Mouse (Mus musculus) hindbrain, embryonic 13.5 days (tissue): ENCODE results near the gene Guca1a. TPM values are rescaled to one million over a fixed set of nuclear protein-coding genes. Genes with fewer than 3 reads are reported as not detected.
A peak's percentile ranks its signal among the peaks of the same experiment; 100 is the strongest.

Experiments used
- ATAC-seq: fragments of 200-750 bp; cut with Nextera tagmentation; 2 replicates; pipeline ENCODE4 v1.8.0; 2017; ENCODE audit warnings: moderate TSS enrichment; ENCODE audit not compliant: low FRiP score
- H3K27ac ChIP-seq: fragments of 300-500 bp; sonication (generic); 2 replicates; pipeline ENCODE4 v1.5.1; 2015; ENCODE audit warnings: inconsistent platforms, mild to moderate bottlenecking, moderate library complexity
- H3K27me3 ChIP-seq: fragments of 300-500 bp; sonication (generic); 2 replicates; pipeline ENCODE4 v1.6.1; 2015; ENCODE audit warnings: mild to moderate bottlenecking, inconsistent platforms
- H3K36me3 ChIP-seq: fragments of 300-500 bp; sonication (generic); 2 replicates; pipeline ENCODE4 v1.6.1; 2015; ENCODE audit warnings: mild to moderate bottlenecking, inconsistent platforms
- H3K4me1 ChIP-seq: fragments of 300-500 bp; sonication (generic); replicated peaks from 2 replicates; pipeline ENCODE4 v1.6.1; 2015; ENCODE audit warnings: inconsistent platforms
- H3K4me2 ChIP-seq: fragments of 300-500 bp; sonication (generic); 2 replicates; pipeline ENCODE4 v1.6.1; 2015; ENCODE audit warnings: inconsistent platforms, mild to moderate bottlenecking, moderate library complexity
- H3K4me3 ChIP-seq: fragments of 300-500 bp; sonication (generic); 2 replicates; pipeline ENCODE4 v1.5.1; 2015; ENCODE audit warnings: mild to moderate bottlenecking, inconsistent platforms
- H3K9ac ChIP-seq: fragments of 300-500 bp; sonication (generic); 2 replicates; pipeline ENCODE4 v1.6.1; 2015; ENCODE audit warnings: mild to moderate bottlenecking, inconsistent platforms
- H3K9me3 ChIP-seq: fragments of 300-500 bp; sonication (generic); 2 replicates; pipeline ENCODE4 v1.6.1; 2016; ENCODE audit warnings: inconsistent platforms
- WGBS: fragments of 180-500 bp; shearing (Covaris S2); methylation state at CpG from one replicate; pipeline ENCODE4 v1.1.7; 2015; 5-methylcytosine and 5-hydroxymethylcytosine counted together
- polyA plus RNA-seq: library from polyadenylated mRNA; unstranded; fragments of >200 nt; fragmentation: Nextera tagmentation; extraction: Ambion mirVana; gene quantifications from 2 replicates; pipeline ENCODE4 v1.2.1, GENCODE M21; 2015

Guca1a gene
- polyA plus RNA-seq, 1 experiment from 2014 or later = 0.65 TPM

DNA sequence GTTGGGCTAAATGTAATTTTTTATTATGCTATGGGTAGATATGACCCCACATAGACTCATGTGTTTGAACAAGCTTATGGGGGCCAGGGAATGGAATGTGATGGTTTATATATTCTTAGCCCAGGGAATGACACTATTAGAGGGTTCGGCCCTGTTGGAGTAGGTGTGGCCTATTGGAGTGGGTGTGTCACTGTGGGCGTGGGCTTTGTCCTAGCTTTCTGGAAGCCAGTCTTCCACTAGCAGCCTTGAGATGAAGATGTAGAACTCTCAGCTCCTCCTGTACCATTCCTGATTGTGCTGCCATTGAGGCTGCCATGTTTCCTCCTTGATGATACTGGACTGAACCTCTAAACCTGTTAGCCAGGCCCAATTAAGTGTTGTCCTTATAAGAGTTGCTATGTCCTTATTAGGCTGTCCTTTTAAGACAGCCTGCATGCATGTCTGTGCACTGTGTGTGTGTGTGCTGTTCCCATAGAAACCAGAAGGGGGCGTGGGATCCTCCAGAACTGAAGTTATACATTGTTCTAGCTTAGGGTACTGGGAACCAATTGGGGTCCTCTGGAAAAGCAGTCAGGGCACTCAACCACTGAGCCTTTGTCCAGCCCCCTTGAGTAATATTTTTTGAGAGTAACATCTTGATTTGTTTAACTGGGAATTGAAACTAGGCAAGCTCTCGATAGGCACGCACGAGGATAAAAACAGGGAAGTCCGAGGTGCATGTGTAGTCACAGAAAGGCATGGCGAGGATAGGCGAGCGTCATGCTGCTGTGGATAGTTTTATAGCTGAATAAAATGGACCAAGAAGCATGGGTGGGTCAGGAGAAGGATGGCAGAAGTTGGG, 7.6 kb upstream of the Guca1a start:
- Histone ChIP-seq H3K9ac (no peak overlapping the region), H3K4me2 (no peak overlapping the region), H3K4me1 (peaks cover 7% of the 10 kb centered on the region), H3K9me3 (no peaks in the 10 kb centered on the region), H3K27me3 (peaks cover 62% of the 10 kb centered on the region), H3K27ac (no peak overlapping the region), H3K36me3 (no peaks in the 10 kb centered on the region), H3K4me3 (no peak overlapping the region)
- 68% methylated on average over 10 of the region's 10 CpGs for WGBS
- ATAC-seq = no peak

DNA sequence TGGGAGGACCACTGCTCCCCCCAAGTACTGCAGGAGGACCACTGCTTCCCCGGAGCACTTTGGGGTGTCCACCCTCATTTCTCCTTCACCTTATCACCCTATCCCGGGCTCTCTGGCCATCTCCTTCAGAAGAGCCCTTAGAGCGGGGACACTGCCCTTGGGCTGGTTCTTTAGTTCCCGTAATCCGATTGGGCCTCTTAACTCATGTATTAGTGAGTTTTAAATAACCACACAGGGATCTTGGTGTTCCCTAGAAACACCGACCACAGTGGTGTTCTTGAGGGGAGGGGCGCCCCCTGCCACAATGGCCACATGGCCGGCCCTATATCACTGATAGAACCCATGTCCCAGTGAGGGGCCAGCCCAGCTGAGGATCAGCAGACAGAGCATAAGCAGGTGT, 1.3 kb downstream of the Guca1a start:
- 88% methylated on average over 8 of the region's 8 CpGs for WGBS
- no peaks in the 10 kb centered on the region for H3K36me3 ChIP-seq
- no peaks in the 10 kb centered on the region for H3K9me3 ChIP-seq
- H3K4me2 ChIP-seq = no peak overlapping the region
- H3K4me3 ChIP-seq = no peak overlapping the region
- no peak overlapping the region for H3K9ac ChIP-seq
- H3K27ac ChIP-seq = no peak overlapping the region
- ATAC-seq = no peak
- peaks cover 35% of the 10 kb centered on the region for H3K27me3 ChIP-seq
- peaks cover 14% of the 10 kb centered on the region for H3K4me1 ChIP-seq

DNA sequence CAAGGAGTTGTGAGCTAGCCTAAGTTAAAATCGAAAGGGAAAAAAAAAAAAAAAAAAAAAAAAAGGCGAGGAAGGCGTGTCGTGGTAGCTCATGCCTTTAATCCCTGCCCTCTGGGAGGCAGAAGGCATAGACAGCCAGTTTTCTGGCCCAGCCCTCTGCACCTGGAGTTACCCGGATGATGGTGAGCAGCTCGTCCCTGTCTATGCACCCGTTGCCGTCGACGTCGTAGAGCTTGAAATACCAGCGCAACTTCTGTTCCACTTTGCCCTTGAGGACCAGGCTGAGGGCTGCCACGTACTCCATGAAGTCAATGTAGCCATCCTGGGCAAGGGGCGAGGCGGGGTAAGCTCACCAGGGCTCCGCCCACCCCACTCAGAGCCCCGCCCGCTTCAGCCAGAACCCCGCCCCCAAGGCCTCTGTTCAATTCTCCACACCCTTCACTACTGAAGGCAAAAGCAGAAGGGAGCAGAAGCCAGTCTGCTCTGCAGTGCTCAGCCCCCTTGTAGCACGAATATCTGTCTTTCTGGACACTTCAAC, 4.9 kb downstream of the Guca1a start:
- H3K4me2 ChIP-seq = peak overlapping the region; percentile 44
- H3K27ac ChIP-seq = no peak overlapping the region
- peak overlapping the region; percentile 20 for H3K4me3 ChIP-seq
- H3K36me3 ChIP-seq = no peaks in the 10 kb centered on the region
- ATAC-seq = peak; percentile 61; the same call in 1 of the 2 replicates
- peaks cover 42% of the 10 kb centered on the region for H3K27me3 ChIP-seq
- H3K9ac ChIP-seq = no peak overlapping the region
- 6% methylated on average over 19 of the region's 20 CpGs for WGBS
- H3K4me1 ChIP-seq = peaks cover 14% of the 10 kb centered on the region
- no peaks in the 10 kb centered on the region for H3K9me3 ChIP-seq

DNA sequence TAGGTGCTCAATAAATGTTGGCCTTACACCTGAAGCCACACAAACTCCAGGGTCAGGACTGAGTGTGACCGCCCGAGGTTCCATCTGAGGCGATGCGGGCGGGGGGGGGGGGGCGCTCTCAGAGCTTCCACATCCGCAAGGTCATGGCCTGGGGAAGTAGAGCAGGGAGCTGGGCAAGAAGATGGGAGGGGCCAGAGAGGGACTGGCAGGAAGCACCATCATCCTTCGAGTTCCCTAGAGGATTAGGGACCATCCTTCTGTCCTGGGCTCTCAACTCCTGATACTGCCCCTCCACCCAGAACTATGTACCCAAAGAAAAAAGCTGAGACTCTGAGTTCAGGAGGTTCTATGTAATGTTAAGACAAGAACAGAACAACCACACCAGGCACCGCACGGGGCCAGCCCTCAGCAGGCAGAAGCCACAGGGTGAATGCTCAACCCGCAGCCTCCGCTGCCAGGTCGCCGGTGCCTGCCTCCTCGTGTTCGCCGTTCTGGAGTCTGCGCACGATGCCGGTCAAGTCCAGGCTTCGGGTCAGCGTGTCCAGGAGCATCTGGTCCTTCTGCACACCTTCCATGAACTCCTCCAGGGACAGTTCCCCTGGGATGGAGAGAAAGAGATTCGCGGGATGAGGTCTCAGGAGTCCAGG, 6.0 kb downstream of the Guca1a start:
- Histone ChIP-seq H3K4me3 (peak overlapping the region; percentile 18; the same call in 1 of the 2 replicates), H3K27me3 (peaks cover 42% of the 10 kb centered on the region), H3K27ac (no peak overlapping the region), H3K9ac (peak overlapping the region; percentile 53), H3K4me2 (peak overlapping the region; percentile 44), H3K36me3 (no peaks in the 10 kb centered on the region), H3K9me3 (no peaks in the 10 kb centered on the region), H3K4me1 (peaks cover 14% of the 10 kb centered on the region)
- no peak; the same call in 1 of the 2 replicates for ATAC-seq
- 25% methylated on average over 24 of the region's 24 CpGs for WGBS

DNA sequence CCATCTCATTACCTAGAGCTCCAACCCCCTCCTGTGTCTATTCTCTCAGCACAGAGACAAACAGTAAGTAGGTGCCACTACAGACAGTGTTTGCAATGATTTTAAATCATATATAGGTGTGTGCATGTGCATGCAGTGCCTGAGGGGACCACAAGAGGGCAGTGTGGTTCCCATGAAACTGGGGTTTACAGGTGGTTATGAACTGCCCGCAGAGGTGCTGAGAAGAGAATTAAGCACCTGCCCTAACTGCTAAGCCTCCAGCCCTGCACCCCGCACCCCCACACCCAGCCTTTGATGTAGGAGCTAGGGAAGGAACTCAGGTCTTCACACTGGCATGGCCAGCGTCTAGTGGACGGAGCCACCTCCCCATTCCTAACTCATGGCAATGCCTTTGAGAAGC, 13.7 kb downstream of the Guca1a start:
- H3K9ac ChIP-seq = no peak overlapping the region
- H3K27ac ChIP-seq = no peak overlapping the region
- H3K4me3 ChIP-seq = no peak overlapping the region
- WGBS = 67% methylated on average over 4 of the region's 4 CpGs
- peaks cover 16% of the 10 kb centered on the region for H3K36me3 ChIP-seq
- ATAC-seq = no peak
- H3K4me2 ChIP-seq = no peak overlapping the region
- H3K9me3 ChIP-seq = no peaks in the 10 kb centered on the region
- no peaks in the 10 kb centered on the region for H3K27me3 ChIP-seq
- H3K4me1 ChIP-seq = no peaks in the 10 kb centered on the region

DNA sequence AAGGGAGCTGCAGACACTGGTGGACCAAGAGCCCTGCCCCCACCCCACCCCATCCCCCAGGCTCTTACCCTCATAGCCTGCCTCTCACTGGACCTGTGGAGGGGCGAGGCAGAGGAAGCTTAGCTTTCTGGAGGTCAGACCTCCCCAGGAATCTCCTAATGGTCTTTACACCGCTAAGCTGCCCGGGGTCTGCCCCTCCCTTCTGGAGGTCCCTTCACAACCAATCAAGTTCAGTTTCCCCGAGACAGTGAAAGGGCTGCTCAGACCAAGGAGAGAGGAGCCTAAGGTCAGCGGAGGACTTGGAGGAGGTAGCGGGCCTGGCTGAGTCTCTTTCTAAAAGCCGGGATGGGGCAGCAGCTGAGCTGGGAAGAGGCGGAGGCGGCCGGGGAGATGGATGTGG, 15.2 kb downstream of the Guca1a start, which contains the start of gene Guca1b:
TSS of gene Guca1b (plus strand) at position 249 of the 400 bp plus-strand sequence.
- WGBS = 41% methylated on average over 10 of the region's 10 CpGs
- no peak for ATAC-seq
- Histone ChIP-seq H3K36me3 (peaks cover 27% of the 10 kb centered on the region), H3K4me2 (no peak within 1 kb of the TSS), H3K4me3 (no peak within 1 kb of the TSS), H3K27ac (no peak within 1 kb of the TSS), H3K9ac (no peak within 1 kb of the TSS), H3K4me1 (no peaks in the 10 kb centered on the region), H3K9me3 (no peaks in the 10 kb centered on the region), H3K27me3 (no peaks in the 10 kb centered on the region)

DNA sequence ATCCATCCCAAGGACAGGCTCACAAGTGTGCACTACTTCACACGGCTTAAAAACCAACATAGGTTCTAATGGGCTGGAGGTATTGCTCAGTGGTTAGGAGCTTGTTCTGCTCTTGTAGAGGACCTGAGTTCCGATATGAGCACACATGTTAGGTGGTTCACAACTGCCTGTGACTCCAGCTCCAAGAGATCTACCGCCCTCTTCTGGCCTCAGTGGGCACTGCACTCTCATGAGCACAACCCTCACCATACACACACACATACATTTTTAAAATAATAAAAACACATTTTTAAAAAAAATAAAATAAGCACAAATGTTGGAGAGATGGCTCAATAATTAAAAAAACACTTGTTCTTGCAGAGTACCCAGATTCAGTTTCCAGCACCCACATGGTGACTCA, 16.3 kb downstream of the Guca1a start:
- Histone ChIP-seq H3K4me1 (no peaks in the 10 kb centered on the region), H3K27me3 (no peaks in the 10 kb centered on the region), H3K9ac (no peak overlapping the region), H3K9me3 (no peaks in the 10 kb centered on the region), H3K27ac (no peak overlapping the region), H3K36me3 (peaks cover 38% of the 10 kb centered on the region), H3K4me3 (no peak overlapping the region), H3K4me2 (no peak overlapping the region)
- WGBS = 89% methylated on average over 3 of the region's 3 CpGs
- ATAC-seq = no peak

DNA sequence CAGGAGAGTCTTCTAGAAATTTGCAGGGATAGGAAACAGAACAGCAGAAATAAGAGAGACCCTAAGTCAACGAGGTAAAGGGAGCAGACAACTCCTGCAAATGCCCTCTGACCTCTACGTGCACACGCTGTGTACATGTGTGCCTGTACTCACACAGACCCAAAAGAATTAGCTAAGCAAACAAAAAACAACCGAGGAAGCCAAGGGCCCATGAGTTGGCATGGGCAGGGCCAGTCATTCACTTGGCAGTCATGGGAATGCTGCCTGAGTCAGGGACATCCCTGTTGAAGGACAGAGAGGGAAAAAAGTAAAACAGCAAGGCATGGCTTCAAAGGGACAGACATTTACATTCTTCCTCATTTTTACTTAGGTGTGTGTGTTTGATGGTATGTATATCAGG, 17.1 kb downstream of the Guca1a start:
- no peak for ATAC-seq
- no peaks in the 10 kb centered on the region for H3K4me1 ChIP-seq
- no peaks in the 10 kb centered on the region for H3K27me3 ChIP-seq
- H3K27ac ChIP-seq = no peak overlapping the region
- no peak overlapping the region for H3K4me3 ChIP-seq
- H3K9me3 ChIP-seq = no peaks in the 10 kb centered on the region
- no peak overlapping the region for H3K9ac ChIP-seq
- 89% methylated on average over 4 of the region's 4 CpGs for WGBS
- peaks cover 45% of the 10 kb centered on the region for H3K36me3 ChIP-seq
- H3K4me2 ChIP-seq = no peak overlapping the region

DNA sequence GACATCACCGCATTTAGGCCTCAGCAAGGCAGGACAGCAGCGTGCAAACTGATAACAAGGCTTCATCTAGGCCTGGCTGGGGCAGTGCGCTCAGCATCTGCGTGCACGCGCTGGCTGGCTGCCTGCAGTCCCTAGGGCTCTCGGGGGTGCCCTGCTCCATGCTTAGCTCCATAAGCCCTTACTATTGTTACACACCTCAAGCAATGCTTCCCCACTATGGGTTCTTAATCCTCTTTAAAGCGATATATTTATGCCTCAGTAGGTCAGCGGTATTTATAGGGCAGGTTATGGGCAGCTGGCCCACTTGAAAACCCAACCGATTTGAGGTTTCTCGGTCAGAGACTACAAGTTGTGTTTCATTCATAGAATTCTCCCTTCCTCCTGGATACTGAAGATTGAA, 18.5 kb downstream of the Guca1a start:
- peaks cover 58% of the 10 kb centered on the region for H3K36me3 ChIP-seq
- H3K4me1 ChIP-seq = no peaks in the 10 kb centered on the region
- ATAC-seq = no peak
- no peaks in the 10 kb centered on the region for H3K9me3 ChIP-seq
- H3K4me3 ChIP-seq = no peak overlapping the region
- H3K27ac ChIP-seq = no peak overlapping the region
- no peak overlapping the region for H3K9ac ChIP-seq
- no peaks in the 10 kb centered on the region for H3K27me3 ChIP-seq
- no peak overlapping the region for H3K4me2 ChIP-seq
- 86% methylated on average over 11 of the region's 11 CpGs for WGBS

DNA sequence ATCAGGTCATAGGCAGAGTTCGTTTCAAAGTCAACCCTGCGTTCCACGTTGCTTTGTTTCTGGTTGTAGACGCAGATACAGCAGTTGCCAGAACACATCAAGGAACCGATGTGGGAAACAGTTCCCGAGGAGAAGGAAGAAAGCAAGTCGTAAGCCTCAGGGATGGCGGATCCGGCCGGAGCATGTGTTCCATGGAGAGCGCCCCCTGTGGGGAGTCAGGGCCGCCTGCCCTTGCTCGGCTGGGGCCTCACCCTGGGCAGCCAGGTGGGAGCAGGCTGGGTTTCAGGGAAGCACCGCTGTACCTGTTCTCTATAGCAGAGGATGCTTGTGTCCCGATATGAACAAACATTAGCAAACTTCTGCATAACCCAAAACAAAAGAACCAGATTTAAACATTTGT, 22.3 kb downstream of the Guca1a start:
- no peak overlapping the region for H3K9ac ChIP-seq
- WGBS = 81% methylated on average over 15 of the region's 15 CpGs
- ATAC-seq = no peak
- no peak overlapping the region for H3K4me3 ChIP-seq
- H3K9me3 ChIP-seq = no peaks in the 10 kb centered on the region
- no peaks in the 10 kb centered on the region for H3K27me3 ChIP-seq
- no peak overlapping the region for H3K27ac ChIP-seq
- H3K36me3 ChIP-seq = peaks cover 87% of the 10 kb centered on the region
- no peaks in the 10 kb centered on the region for H3K4me1 ChIP-seq
- H3K4me2 ChIP-seq = no peak overlapping the region

DNA sequence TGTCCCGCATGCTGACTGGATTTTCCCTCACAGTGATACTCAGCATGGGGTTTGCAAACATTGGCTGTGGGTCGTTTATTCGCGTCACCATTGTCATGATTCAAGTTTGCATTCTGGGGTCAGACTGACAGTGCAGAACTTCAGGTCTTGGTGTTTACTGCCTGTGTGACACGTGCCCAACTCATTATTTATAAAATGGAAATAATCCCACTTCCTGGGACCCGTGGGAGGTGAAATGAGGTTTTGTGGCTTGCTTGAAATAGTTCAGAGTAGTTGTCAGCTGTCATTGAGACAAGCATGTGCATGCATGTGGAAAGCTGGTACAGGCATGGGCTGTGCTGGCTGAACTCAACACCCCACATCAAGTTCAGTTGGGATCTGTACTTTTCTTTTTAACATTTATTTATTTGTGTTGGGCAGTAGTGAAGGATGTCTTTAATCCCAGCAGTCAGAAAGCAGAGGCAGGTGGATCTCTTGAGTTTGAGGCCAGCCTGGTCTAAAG, 23.6 kb downstream of the Guca1a start:
- H3K4me3 ChIP-seq = no peak overlapping the region
- ATAC-seq = no peak
- H3K4me2 ChIP-seq = no peak overlapping the region
- H3K9ac ChIP-seq = no peak overlapping the region
- H3K36me3 ChIP-seq = peaks cover 92% of the 10 kb centered on the region
- H3K9me3 ChIP-seq = no peaks in the 10 kb centered on the region
- 88% methylated on average over 6 of the region's 6 CpGs for WGBS
- H3K27me3 ChIP-seq = no peaks in the 10 kb centered on the region
- H3K27ac ChIP-seq = no peak overlapping the region
- H3K4me1 ChIP-seq = no peaks in the 10 kb centered on the region

DNA sequence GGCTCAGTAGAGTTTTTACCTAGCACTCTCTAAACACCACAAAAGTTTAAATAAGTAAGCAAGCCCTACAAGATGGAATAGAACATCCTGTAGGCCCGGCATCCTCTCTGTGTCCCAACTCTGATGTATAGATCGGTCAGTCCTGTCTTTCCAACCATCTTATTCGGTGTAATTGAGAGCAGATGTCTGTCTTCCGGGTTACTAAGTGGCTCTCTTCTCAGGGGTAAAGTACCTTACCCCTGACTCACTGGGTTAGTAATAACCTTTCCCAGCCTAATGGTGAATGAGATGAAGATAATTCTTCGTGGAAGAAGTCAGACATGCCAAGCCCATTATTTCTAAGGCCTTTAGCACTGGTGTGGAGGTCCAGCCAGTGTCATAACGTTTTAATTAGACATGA, 26.4 kb downstream of the Guca1a start:
- 90% methylated on average over 6 of the region's 6 CpGs for WGBS
- Histone ChIP-seq H3K36me3 (peaks cover 67% of the 10 kb centered on the region), H3K4me2 (no peak overlapping the region), H3K4me1 (peaks cover 17% of the 10 kb centered on the region), H3K9me3 (no peaks in the 10 kb centered on the region), H3K9ac (no peak overlapping the region), H3K27ac (no peak overlapping the region), H3K27me3 (no peaks in the 10 kb centered on the region), H3K4me3 (no peak overlapping the region)
- no peak for ATAC-seq
